Mouse (Mus musculus) C2C12 (cell line): ENCODE measurements around the gene Kctd6.

ENCODE experiments used
- CEBPB ChIP-seq: IDR thresholded peaks from one replicate; pipeline ENCODE4 v1.6.1; 2011; ENCODE audit warnings: low read depth, mild to moderate bottlenecking, control low read depth, moderate library complexity
- CTCF ChIP-seq: IDR thresholded peaks from one replicate; pipeline ENCODE4 v1.5.1; 2011; ENCODE audit not compliant: control insufficient read depth, insufficient read depth, insufficient read length
- MAX ChIP-seq: IDR thresholded peaks from one replicate; pipeline ENCODE4 v1.6.1; 2011; ENCODE audit warnings: mild to moderate bottlenecking, control low read depth
- MYOD1 ChIP-seq: IDR thresholded peaks from one replicate; pipeline ENCODE4 v1.6.1; 2011; ENCODE audit warnings: low read depth; ENCODE audit not compliant: control insufficient read depth, insufficient read length
- MYOG ChIP-seq: IDR thresholded peaks from one replicate; pipeline ENCODE4 v1.6.1; 2011; ENCODE audit not compliant: control insufficient read depth, insufficient read length; ENCODE audit errors: extremely low read depth
- USF1 ChIP-seq: IDR thresholded peaks from one replicate; pipeline ENCODE4 v1.6.1; 2011; ENCODE audit warnings: low read depth, mild to moderate bottlenecking, control low read depth, moderate library complexity

DNA sequence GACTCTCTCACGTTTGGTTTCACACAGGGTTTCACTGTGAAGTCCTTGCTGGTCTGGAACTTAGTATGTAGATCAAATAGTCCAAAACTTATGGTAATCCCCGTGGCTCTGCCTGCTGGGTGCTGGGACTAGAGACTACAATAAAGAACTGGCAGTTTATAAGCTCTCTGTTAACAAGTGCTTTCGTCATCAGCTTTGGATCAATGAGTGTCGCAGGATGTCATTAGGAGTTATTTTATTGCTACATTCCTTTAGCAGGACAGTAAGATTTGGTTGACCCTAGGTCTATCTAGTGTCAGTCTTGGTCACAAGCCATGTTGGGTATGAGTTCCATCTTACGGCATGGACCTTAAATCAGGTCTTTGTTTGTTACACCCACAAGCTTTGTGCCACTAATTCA lies 46.3 kb downstream of the Kctd6 start:
- no peak for TF ChIP-seq MYOG
- TF ChIP-seq CTCF, result no peak
- TF ChIP-seq USF1, result no peak
- TF ChIP-seq CEBPB, result no peak
- TF ChIP-seq MAX, result no peak
- no peak for TF ChIP-seq MYOD1
